Mouse (Mus musculus): ENCODE measurements at regions not wholly inside any gene's neighbourhood (a gene's known extent, or its start where the extent isn't known, plus 50 kb on each side); places are given as distances from the start of the nearest gene placed in this dataset.
A peak's percentile ranks its signal among the peaks of the same experiment; 100 is the strongest.
"Not testable (repeated sequence)": the region's sequence is repeated elsewhere in the genome, so short reads cannot be mapped to it uniquely, and the experiment has no call there.

GRCm38 (mm10) chr3:15016621-15017020 is 130.5 kb downstream of the Car2 start:
- no peak for DNase-seq (ENCODE audit: low read depth)

- no peak for DNase-seq (ENCODE audit: low read depth)
Measured at GRCm38 (mm10) chr3:15022773-15023172, 136.7 kb downstream of the Car2 start.

- DNase-seq (ENCODE audit: low read depth): no peak
Measured at GRCm38 (mm10) chr3:15040866-15041528, 154.9 kb downstream of the Car2 start.

GRCm38 (mm10) chr3:15053968-15054367 is 167.9 kb downstream of the Car2 start:
- DNase-seq (ENCODE audit: low read depth): peak; percentile 86

- not testable (repeated sequence) for DNase-seq (ENCODE audit: low read depth)
Measured at GRCm38 (mm10) chr3:15055516-15056256, 169.6 kb downstream of the Car2 start.

- DNase-seq (ENCODE audit: low read depth): not testable (repeated sequence)
Measured at GRCm38 (mm10) chr3:15056788-15057585, 170.9 kb downstream of the Car2 start.

- DNase-seq (ENCODE audit: low read depth): peak; percentile 33
Measured at GRCm38 (mm10) chr3:15065681-15066080, 179.6 kb downstream of the Car2 start.

GRCm38 (mm10) chr3:15068256-15068655 is 182.2 kb downstream of the Car2 start:
- no peak for DNase-seq (ENCODE audit: low read depth)

GRCm38 (mm10) chr3:15071030-15071883 is 185.2 kb downstream of the Car2 start:
- no peak for DNase-seq (ENCODE audit: low read depth)

GRCm38 (mm10) chr3:15073405-15073804 is 187.3 kb downstream of the Car2 start:
- DNase-seq (ENCODE audit: low read depth): peak; percentile 68

GRCm38 (mm10) chr3:15073847-15074246 is 187.8 kb downstream of the Car2 start:
- DNase-seq (ENCODE audit: low read depth): no peak

- no peak for DNase-seq (ENCODE audit: low read depth)
Measured at GRCm38 (mm10) chr3:15074949-15075348, 188.9 kb downstream of the Car2 start.

GRCm38 (mm10) chr3:15090124-15090523 is 204.1 kb downstream of the Car2 start:
- peak; percentile 15 for DNase-seq (ENCODE audit: low read depth)

GRCm38 (mm10) chr3:15098206-15098817 is 212.2 kb downstream of the Car2 start:
- no peak for DNase-seq (ENCODE audit: low read depth)

- no peak for DNase-seq (ENCODE audit: low read depth)
Measured at GRCm38 (mm10) chr3:15098981-15099380, 212.9 kb downstream of the Car2 start.

GRCm38 (mm10) chr3:15105627-15106026 is 219.6 kb downstream of the Car2 start:
- no peak for DNase-seq (ENCODE audit: low read depth)

- DNase-seq (ENCODE audit: low read depth): peak; percentile 92
Measured at GRCm38 (mm10) chr3:15106281-15106680, 220.2 kb downstream of the Car2 start.

- DNase-seq (ENCODE audit: low read depth): no peak
Measured at GRCm38 (mm10) chr3:15107301-15107700, 221.2 kb downstream of the Car2 start.

GRCm38 (mm10) chr3:15108239-15108934 is 222.3 kb downstream of the Car2 start:
- DNase-seq (ENCODE audit: low read depth): no peak

- no peak for DNase-seq (ENCODE audit: low read depth)
Measured at GRCm38 (mm10) chr3:15110037-15110748, 221.9 kb downstream of the Gm9733 start.

All from 416B (cell line).